Mouse (Mus musculus) myocyte (in vitro differentiated cells): ENCODE results near the gene Tmem91.

Experiments used
- CEBPB ChIP-seq: IDR thresholded peaks from 2 replicates; pipeline ENCODE4 v1.6.1; 2011; ENCODE audit warnings: mild to moderate bottlenecking, moderate library complexity; ENCODE audit not compliant: poor library complexity, insufficient read depth, severe bottlenecking
- E2F4 ChIP-seq: IDR thresholded peaks from one replicate; pipeline ENCODE4 v1.6.1; 2011; ENCODE audit warnings: mild to moderate bottlenecking, control low read depth, moderate library complexity; ENCODE audit not compliant: insufficient read depth
- MAX ChIP-seq: IDR thresholded peaks from one replicate; pipeline ENCODE4 v1.6.1; 2011; ENCODE audit warnings: low read depth, mild to moderate bottlenecking, control low read depth
- MYOD1 ChIP-seq, 3 experiments: IDR thresholded peaks; one replicate each; pipeline ENCODE4 v1.6.1; 2011; ENCODE audit warnings: control low read depth in 2 of 3, low read depth in 2 of 3, mild to moderate bottlenecking in 2 of 3, moderate library complexity in 1 of 3; ENCODE audit not compliant: insufficient read length in 2 of 3, control insufficient read depth in 1 of 3
- MYOG ChIP-seq, 3 experiments: IDR thresholded peaks; one replicate each; pipeline ENCODE4 v1.6.1; 2011; ENCODE audit warnings: control low read depth in 2 of 3, low read depth in 2 of 3, mild to moderate bottlenecking in 2 of 3; ENCODE audit not compliant: insufficient read length in 2 of 3, control insufficient read depth in 1 of 3, insufficient read depth in 1 of 3
- POLR2A ChIP-seq: IDR thresholded peaks from one replicate; pipeline ENCODE4 v1.6.1; 2011; ENCODE audit warnings: low read depth, mild to moderate bottlenecking, control low read depth, moderate library complexity; ENCODE audit not compliant: insufficient read length
- POLR2AphosphoS2 ChIP-seq: IDR thresholded peaks from one replicate; pipeline ENCODE4 v1.6.1; 2011; ENCODE audit warnings: low read depth, control low read depth; ENCODE audit not compliant: insufficient read length
- REST ChIP-seq: IDR thresholded peaks from one replicate; pipeline ENCODE4 v1.6.1; 2011; ENCODE audit warnings: mild to moderate bottlenecking, control low read depth, moderate library complexity; ENCODE audit not compliant: insufficient read depth, insufficient read length
- SRF ChIP-seq: IDR thresholded peaks from one replicate; pipeline ENCODE4 v1.6.1; 2011; ENCODE audit warnings: low read depth; ENCODE audit not compliant: control insufficient read depth, insufficient read length
- TCF12 ChIP-seq: IDR thresholded peaks from one replicate; pipeline ENCODE4 v1.6.1; 2011; ENCODE audit warnings: mild to moderate bottlenecking, control low read depth; ENCODE audit not compliant: poor library complexity, insufficient read depth, severe bottlenecking
- TCF3 ChIP-seq: IDR thresholded peaks from one replicate; pipeline ENCODE4 v1.6.1; 2011; ENCODE audit warnings: low read depth, control low read depth; ENCODE audit not compliant: insufficient read length
- USF1 ChIP-seq: IDR thresholded peaks from one replicate; pipeline ENCODE4 v1.6.1; 2011; ENCODE audit warnings: low read depth, mild to moderate bottlenecking, control low read depth, moderate library complexity

- TF ChIP-seq POLR2A (no peak), MAX (no peak), CEBPB (no peak), USF1 (no peak), POLR2AphosphoS2 (no peak), TCF12 (no peak), E2F4 (no peak), SRF (no peak), MYOG (IDR thresholded peaks at IDR 0.05; ENCODE audit: control insufficient read depth in 1 of 3, insufficient read depth in 1 of 3, insufficient read length in 2 of 3, low read depth in 2 of 3) (no peak), REST (no peak), MYOD1 (IDR thresholded peaks at IDR 0.05; ENCODE audit: control insufficient read depth in 1 of 3, insufficient read length in 2 of 3, low read depth in 2 of 3) (no peak), TCF3 (no peak)
Measured at GRCm38 (mm10) chr7:25644631-25645030, 30.3 kb downstream of the Tmem91 start.
